Mouse (Mus musculus): Measurements from ENCODE around the gene Znhit1.
"Not testable (repeated sequence)": the region's sequence is repeated elsewhere in the genome, so short reads cannot be mapped to it uniquely, and the experiment has no call there.

Znhit1 gene

DNA sequence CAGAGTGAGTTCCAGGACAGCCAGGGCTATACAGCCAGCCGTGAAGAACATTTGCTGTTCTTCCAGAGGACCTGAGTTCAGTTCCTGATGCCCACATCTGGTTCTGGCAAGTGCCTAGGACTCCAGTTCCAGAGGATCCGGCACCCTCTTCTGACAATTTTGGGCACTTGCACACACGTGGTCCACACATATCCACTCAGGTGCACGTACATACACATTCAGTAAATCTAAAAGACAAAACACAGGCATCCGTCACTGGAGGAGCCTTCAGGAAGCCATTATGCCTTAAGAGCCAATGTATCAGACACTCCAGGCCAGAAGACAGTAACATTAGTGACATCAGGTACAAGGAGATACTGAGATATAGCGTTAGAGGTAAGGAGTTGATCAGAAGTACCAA is 37.3 kb downstream of the Znhit1 start:
- no peak for DNase-seq (ENCODE audit: low spot score)

DNA sequence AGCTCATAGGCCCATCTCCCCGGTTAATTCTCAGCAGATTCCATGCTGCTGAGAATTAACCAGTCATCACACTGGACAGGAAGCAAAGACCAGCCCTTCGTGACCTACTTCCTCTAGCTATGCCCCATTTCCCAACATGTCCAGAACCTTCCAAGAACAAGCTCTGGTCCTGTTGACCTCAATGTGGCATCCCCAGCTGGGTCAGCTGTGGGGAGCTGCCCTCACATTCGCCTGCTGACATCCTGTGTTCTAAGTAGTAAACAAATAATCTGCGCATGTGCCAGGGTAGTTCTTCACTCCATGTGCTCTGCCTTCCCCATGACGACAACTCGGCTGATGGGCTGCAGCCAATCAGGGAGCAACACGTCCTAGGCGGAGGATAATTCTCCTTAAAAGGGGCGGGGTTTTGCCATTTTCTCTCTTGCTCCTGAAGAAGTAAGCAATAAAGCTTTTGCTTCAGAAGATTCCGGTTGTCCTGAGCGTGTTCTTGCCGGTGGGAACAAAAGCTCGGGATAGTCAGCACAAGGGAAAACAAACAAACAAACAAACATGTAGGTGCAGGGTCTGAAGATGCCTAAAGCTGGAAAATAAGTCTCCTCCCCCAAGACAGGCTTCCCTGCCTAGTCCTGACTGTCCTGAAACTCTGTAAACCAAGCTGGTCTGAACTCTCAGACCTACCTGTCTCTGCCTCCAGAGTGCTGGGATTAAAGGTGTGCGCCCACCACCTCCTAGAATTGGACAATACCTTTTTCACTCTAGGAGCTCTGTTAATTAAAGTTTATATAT is 38.1 kb downstream of the Znhit1 start:
- DNase-seq (ENCODE audit: low spot score) = not testable (repeated sequence)

DNA sequence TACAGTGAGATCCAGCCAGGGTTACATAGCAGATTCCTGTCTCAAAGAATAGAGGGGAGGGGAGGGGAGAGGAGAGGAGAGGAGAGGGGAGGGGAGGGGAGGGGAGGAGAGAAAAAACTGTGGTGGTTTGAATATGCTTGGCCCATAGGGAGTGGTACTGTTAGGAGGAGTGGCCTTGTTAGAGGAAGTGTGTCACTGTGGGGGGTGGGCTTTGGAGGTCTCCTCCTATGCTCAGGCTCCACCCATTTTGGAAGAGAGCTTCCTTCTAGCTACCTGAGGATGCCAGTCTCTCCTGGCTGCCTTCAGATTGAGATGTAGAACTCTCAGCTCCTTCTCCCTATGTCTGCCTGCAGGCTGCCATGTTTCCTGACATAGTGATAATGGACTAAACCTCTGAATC is 39.9 kb downstream of the Znhit1 start:
- no peak for DNase-seq (ENCODE audit: low spot score)

DNA sequence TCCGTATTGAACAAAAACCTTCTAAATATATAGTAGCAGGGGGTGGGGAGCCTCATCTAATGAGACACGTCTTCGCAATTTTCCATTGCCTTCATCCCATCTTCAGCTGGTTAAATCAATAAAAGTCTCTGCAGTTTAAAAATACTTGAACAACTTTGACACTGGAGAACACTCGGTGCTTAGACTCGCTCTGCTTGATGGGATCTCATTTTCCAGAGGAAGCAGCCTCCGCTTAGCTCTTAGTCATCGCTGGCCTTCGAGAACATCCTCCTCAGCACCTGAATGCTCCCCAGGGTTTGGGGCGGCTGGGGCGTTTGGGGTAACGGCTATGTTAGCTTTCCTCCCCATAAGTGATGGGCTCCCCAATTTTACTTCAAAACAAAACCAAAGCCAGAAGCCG is 42.7 kb downstream of the Znhit1 start:
- DNase-seq (ENCODE audit: low spot score) = no peak

DNA sequence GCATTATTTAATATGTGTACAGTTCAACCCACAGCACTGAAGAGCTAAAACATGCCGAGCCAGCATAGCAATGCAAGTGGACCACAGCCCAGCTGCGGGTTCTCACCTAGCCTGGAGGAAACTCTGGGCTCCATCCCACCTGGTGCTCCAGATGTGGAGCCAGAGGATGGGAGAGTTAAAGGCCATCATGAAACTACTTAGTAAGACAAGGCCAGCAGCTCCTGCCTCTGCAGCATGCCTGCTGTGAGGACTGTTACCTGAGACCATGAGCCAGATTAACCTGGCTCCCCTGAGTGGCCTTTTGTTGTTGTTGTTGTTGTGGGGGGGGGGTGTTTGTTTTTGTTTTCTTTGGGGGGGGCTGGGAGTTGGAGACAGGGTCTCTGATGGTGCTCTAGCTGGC is 44.4 kb downstream of the Znhit1 start:
- DNase-seq (ENCODE audit: low spot score) = no peak

DNA sequence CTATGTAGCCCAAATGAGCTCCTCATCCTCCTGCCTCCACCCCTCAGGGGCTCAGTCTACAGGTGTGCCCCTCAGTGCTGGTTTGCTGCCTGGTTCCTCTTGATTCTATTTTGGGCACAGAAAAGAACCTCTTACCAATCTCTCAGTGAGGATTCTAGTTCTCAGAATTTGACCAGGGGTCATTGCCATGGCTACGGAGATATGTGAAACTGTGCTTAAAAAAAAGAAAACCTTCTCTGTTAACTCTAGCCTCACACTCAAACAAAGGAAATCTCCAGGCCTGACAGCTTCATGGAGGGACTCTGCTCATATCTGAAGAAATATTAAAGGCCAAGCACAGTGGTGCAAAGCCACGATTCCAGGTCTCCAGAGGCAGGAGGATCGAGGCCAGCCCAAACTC is 45.0 kb downstream of the Znhit1 start:
- no peak for DNase-seq (ENCODE audit: low spot score)

DNA sequence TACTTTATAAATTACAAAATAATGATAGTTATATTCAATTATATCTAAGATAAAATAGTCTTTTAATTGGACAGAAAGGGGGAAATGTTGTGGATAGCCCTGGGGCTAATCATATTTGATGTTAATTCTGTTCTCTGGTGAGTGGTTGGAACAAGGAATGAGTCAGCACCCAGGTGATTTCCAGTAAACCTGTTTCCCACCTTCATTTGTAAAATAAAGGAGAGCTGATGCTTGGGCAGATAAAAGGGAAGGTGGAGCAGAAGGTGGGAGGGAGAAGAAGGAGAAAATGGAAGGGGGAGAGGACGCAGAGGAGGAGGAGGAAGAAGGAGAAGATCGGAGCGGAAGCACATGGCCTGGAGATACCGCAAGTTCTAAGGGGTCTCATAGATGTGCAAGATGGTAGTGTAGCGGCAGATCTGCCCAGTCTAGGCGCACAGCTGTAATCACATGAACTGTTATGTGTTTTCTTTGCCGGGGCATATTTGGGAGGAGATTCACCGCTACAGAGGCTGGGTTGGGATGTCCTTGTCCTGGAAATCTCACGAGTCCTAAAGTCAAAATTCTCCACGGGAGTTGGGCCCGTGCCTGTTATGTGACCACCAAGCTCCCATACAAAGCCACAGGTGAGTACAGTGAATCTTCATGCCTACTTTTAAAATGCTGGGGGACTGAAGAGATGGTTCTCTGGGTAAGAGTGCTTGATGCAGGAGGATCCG is 46.8 kb downstream of the Znhit1 start:
- DNase-seq (ENCODE audit: low spot score) = no peak

DNA sequence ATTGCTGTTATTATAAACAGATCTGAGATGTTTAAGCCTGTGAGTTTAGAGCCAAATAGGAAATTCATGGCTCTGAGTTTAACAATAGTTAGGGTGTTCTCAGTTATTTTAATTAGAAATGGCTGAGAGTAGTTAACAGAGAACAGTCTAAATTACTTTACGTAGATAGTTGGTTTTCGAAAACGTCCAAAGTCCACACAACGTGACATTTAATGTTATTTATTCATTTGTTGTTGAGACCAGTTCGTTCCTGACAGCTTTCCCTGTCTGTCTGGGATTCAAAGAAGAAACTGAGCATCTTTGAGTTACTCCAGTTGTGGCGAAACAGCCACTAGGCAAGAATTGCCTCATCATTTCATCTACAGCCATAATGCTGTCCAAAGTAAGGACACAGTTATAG is 47.8 kb downstream of the Znhit1 start:
- not testable (repeated sequence) for DNase-seq (ENCODE audit: low spot score)

DNA sequence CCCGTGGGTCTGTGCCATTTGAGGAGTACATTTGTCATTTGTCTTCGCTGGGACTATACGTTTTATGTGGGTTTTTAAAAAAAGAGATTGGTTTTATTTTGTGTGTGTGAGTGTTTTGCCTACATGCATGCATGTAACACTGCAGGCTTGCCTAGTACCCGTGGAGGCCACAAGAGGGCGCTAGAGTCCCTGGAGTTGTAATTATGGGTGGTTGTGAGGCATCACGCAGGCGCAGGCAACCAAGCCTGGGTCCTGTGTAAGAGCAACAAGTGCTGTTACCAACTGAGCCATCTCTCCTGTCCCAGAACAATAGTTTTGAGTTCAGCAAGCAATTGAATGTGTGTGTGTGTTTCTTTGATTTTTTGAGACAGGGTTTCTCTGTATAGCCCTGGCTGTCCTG is 48.5 kb downstream of the Znhit1 start:
- DNase-seq (ENCODE audit: low spot score) = no peak

DNA sequence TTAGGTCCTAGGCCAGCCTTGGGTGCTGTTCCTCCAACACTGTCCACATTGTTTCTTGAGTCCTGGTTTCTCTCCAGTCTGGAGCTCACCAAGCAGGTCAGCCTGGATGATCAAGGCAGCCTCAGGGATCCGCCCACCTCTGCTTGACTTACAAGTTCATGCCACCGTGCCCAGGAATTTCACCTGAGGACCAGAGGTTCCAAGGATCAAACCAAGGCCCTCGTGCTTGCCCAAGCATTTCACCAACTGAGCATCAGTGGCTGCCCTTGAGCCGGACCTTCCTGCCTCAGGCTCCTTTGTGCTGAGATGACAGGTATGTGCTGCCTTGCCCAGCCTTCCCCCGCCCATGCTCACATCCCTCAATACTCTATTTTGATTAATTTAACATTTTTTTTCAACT is 50.2 kb downstream of the Znhit1 start:
- DNase-seq (ENCODE audit: low spot score) = no peak

DNA sequence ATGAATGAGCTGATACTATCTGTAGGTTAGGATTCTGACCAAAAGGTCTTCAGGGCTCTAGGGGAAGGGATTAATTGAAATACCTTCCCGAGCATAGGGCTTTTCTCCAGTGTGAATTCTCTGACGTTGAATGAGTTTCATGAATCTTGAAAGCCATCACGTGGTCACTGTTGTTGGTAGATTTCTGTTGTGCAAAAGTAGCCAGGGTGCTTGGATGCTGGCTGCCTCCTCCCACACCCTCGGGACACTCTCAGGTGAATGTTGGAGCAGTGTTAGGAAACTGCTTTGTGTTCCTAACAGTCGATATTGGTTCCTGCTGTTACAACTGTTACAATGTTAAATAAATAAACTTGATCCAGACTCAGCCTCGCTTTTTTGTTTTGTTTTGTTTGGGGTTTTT is 51.1 kb downstream of the Znhit1 start:
- DNase-seq (ENCODE audit: low spot score) = no peak

DNA sequence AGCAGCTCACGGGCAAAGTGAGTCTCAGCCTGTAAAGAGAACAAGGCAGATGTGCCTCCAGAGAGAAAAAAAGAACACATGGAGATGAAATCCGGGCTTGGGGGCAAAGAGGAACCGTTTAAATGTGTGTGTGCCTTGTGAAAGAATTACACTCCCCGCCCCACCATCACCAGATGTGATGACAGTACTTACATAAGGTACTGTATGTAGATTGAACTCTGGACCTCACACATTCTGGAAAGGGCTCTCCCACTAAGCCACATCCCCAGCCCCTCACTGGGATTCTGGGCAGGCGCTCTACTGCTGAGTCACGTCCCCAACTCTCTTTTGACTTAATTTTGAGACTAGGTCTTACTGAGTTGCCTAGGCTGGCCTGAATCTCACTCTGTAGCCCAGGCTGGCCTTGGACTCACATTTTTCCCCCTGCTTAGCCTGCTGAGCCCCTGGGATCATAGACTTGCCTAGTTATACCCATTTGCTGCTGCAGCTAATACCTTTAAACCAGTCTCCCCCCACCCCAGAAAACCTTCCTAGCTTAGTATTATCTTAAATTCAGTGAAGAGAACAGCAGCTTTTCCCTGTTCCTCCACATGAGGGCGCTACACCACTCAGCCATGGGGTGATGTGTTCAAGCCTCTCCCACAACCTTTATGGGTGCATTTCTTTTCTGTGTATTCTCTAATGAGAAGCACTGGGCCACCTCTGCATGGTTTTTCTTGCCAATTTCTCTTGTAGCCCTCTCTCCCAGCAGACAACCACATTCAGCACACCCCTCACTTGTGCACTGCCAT is 51.7 kb downstream of the Znhit1 start:
- no peak for DNase-seq (ENCODE audit: low spot score)

DNA sequence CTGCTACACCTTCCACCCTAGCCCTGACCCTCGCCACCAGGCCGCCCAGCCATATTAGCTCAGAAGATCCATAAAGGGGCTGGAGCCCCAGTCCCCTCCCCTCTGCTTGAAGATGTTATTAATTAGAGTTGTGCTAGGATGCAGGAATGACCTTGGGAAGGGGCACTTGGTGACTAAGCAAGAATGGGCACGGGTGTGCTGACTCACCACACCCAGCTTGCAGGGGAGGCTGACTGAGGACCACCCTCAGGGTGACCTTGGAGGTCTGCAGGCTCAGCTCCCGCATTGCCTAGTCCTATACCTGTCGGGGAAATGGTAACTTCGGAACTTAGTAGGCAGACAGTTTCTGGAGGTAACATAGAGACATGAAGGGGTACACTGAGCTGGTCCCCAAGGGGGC is 53.9 kb downstream of the Znhit1 start:
- no peak for DNase-seq (ENCODE audit: low spot score)

DNA sequence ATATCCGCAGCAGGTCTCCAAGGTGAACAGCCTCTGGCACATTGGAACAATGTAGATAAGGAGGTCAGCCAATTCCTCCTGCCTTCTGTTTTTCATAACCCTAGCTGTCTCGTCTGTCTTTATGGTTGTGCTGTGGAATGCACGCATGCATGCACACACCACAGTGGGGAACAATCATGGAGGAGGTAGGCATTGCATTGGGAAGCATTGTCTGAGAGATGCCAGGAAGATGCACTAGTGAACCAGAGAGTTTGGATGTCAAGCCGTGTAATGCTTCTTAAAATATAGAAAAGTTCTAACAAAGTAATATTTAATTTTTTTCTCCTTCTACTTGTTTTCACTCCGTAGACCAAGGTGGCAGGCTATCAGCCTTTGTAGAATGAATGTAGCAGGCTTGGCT is 54.9 kb downstream of the Znhit1 start:
- no peak for DNase-seq (ENCODE audit: low spot score)

Data from ovary, postnatal 36 days (tissue).